Mouse (Mus musculus) G1E-ER4 (cell line): ENCODE results near the gene Mrpl30. TPM values are rescaled to one million over a fixed set of nuclear protein-coding genes. Genes with fewer than 3 reads are reported as not detected.

Experiments
- GATA1 ChIP-seq: IDR thresholded peaks from one replicate; pipeline ENCODE4 v1.8.0; 2012; ENCODE audit warnings: low read length, inconsistent platforms
- polyA plus RNA-seq: library from polyadenylated mRNA; stranded (reverse); fragments of >175 nt; gene quantifications from 2 replicates; pipeline ENCODE4 v1.2.3, GENCODE M21; 2012

The Mrpl30 gene
- polyA plus RNA-seq, 1 experiment, result 49.9 TPM

GRCm38 (mm10) chr1:37877736-37878460 is 12.4 kb upstream of the Mrpl30 start:
- no peak for TF ChIP-seq GATA1

GRCm38 (mm10) chr1:37883411-37883810 is 6.9 kb upstream of the Mrpl30 start:
- no peak for TF ChIP-seq GATA1

- TF ChIP-seq GATA1, result no peak
Measured at GRCm38 (mm10) chr1:37884451-37884850, 5.8 kb upstream of the Mrpl30 start.

- no peak for TF ChIP-seq GATA1
Measured at GRCm38 (mm10) chr1:37889206-37889605, 1.1 kb upstream of the Mrpl30 start.

- no peak for TF ChIP-seq GATA1
Measured at GRCm38 (mm10) chr1:37891400-37891799, 1.1 kb downstream of the Mrpl30 start.

- TF ChIP-seq GATA1, result no peak
Measured at GRCm38 (mm10) chr1:37894606-37895005, 4.3 kb downstream of the Mrpl30 start.

GRCm38 (mm10) chr1:37899816-37900215 is 9.5 kb downstream of the Mrpl30 start:
- TF ChIP-seq GATA1, result no peak

- TF ChIP-seq GATA1, result no peak
Measured at GRCm38 (mm10) chr1:37900288-37900687, 10.0 kb downstream of the Mrpl30 start.

- no peak for TF ChIP-seq GATA1
Measured at GRCm38 (mm10) chr1:37903178-37903577, 12.9 kb downstream of the Mrpl30 start.

GRCm38 (mm10) chr1:37912751-37913150 is 22.5 kb downstream of the Mrpl30 start:
- no peak for TF ChIP-seq GATA1

GRCm38 (mm10) chr1:37916393-37916792 is 26.1 kb downstream of the Mrpl30 start, which contains the start of gene Lyg2:
Gene Lyg2, minus strand, starts transcription at chr1:37916493.
- TF ChIP-seq GATA1, result no peak

- no peak for TF ChIP-seq GATA1
Measured at GRCm38 (mm10) chr1:37917666-37918065, 27.4 kb downstream of the Mrpl30 start.

GRCm38 (mm10) chr1:37918096-37918495 is 27.8 kb downstream of the Mrpl30 start:
- no peak for TF ChIP-seq GATA1

GRCm38 (mm10) chr1:37922536-37922935 is 32.3 kb downstream of the Mrpl30 start:
- TF ChIP-seq GATA1, result no peak

GRCm38 (mm10) chr1:37925971-37926370 is 35.7 kb downstream of the Mrpl30 start:
- no peak for TF ChIP-seq GATA1

GRCm38 (mm10) chr1:37931806-37932205 is 41.5 kb downstream of the Mrpl30 start:
- TF ChIP-seq GATA1, result no peak

Other genes starting within 250 kb of the Mrpl30 start
- 0.01 and 0.03 TPM in 2 replicates for gene 2010300C02Rik, start 170.4 kb upstream of the Mrpl30 start, polyA plus RNA-seq
- gene Tsga10, start 24.0 kb upstream of the Mrpl30 start, polyA plus RNA-seq, result 0.14 and 0.24 TPM in 2 replicates
- 1.0 and 1.2 TPM in 2 replicates for gene Lipt1, start 18.7 kb upstream of the Mrpl30 start, polyA plus RNA-seq
- 4.4 and 9.5 TPM in 2 replicates for gene Mitd1, start 66 bp upstream of the Mrpl30 start, polyA plus RNA-seq
- gene Lyg2, start 26.0 kb downstream of the Mrpl30 start, polyA plus RNA-seq, result not detected in 2 replicates
- not detected in 2 replicates for gene Lyg1, start 67.3 kb downstream of the Mrpl30 start, polyA plus RNA-seq
- 2.7 and 2.8 TPM in 2 replicates for gene Txndc9, start 107.4 kb downstream of the Mrpl30 start, polyA plus RNA-seq
- gene Eif5b, start 107.5 kb downstream of the Mrpl30 start, polyA plus RNA-seq, result 81.2 and 95.2 TPM in 2 replicates
- 21.2 and 24.8 TPM in 2 replicates for gene Rev1, start 239.3 kb downstream of the Mrpl30 start, polyA plus RNA-seq